Mouse (Mus musculus): ENCODE results near the gene Shank2. TPM values are rescaled to one million over a fixed set of nuclear protein-coding genes. Genes with fewer than 3 reads are reported as not detected.

The Shank2 gene
- total and polyA plus RNA-seq, 3 experiments: 0.31 to 0.55 (median 0.41) TPM

GRCm38 (mm10) chr7:144097314-144097713, 95.6 kb downstream of the Shank2 start:
- Histone ChIP-seq H3K27me3 (ENCODE audit: control insufficient read depth, insufficient read depth, low read length) (no peaks in the 10 kb centered on the region), H3K9ac (ENCODE audit: low read depth, low read length) (no peak overlapping the region), H3K4me3 (no peak overlapping the region), H3K4me1 (ENCODE audit: control insufficient read depth, insufficient read depth, low read length) (no peaks in the 10 kb centered on the region), H3K36me3 (ENCODE audit: control insufficient read depth, insufficient read depth, low read length) (no peaks in the 10 kb centered on the region), H3K27ac (no peak overlapping the region), H3K79me2 (replicated peaks; ENCODE audit: control insufficient read depth, insufficient read depth, low read length) (no peaks in the 10 kb centered on the region)
- intact Hi-C loops (cut with DNase I): loop anchor here (1.0 to 5.0 kb wide), 3 partner anchors 85 to 330 kb away; no protein-coding TSS in a partner anchor
- 12% methylated on average over 2 of the region's 2 CpGs for WGBS
- DNase-seq: no peak
- TF ChIP-seq CTCF (IDR thresholded peaks at IDR 0.05) (peak; percentile 67), POLR2A (IDR thresholded peaks at IDR 0.05; ENCODE audit: insufficient read depth, low read depth, low read length) (no peak)

GRCm38 (mm10) chr7:144102222-144102980, 100.7 kb downstream of the Shank2 start:
- Histone ChIP-seq H3K9ac (ENCODE audit: low read depth, low read length) (no peak overlapping the region), H3K27me3 (ENCODE audit: control insufficient read depth, insufficient read depth, low read length) (no peaks in the 10 kb centered on the region), H3K4me1 (ENCODE audit: control insufficient read depth, insufficient read depth, low read length) (no peaks in the 10 kb centered on the region), H3K36me3 (ENCODE audit: control insufficient read depth, insufficient read depth, low read length) (no peaks in the 10 kb centered on the region), H3K79me2 (replicated peaks; ENCODE audit: control insufficient read depth, insufficient read depth, low read length) (no peaks in the 10 kb centered on the region), H3K4me3 (no peak overlapping the region), H3K27ac (no peak overlapping the region)
- DNase-seq: no peak
- intact Hi-C loops (cut with DNase I): no loop called here
- 47% methylated on average over 4 of the region's 4 CpGs for WGBS
- TF ChIP-seq POLR2A (IDR thresholded peaks at IDR 0.05; ENCODE audit: insufficient read depth, low read depth, low read length): no peak
- no peak for TF ChIP-seq CTCF (IDR thresholded peaks at IDR 0.05)
- no peak for TF ChIP-seq EP300 (IDR thresholded peaks at IDR 0.05; ENCODE audit: insufficient read depth, low read depth, low read length)

GRCm38 (mm10) chr7:144105952-144106351, 104.2 kb downstream of the Shank2 start:
- no peaks in the 10 kb centered on the region for H3K4me1 ChIP-seq (ENCODE audit: control insufficient read depth, insufficient read depth, low read length)
- no peaks in the 10 kb centered on the region for H3K79me2 ChIP-seq (replicated peaks; ENCODE audit: control insufficient read depth, insufficient read depth, low read length)
- WGBS: 41% methylated on average over 1 of the region's 1 CpGs
- no peak overlapping the region for H3K4me3 ChIP-seq
- intact Hi-C loops (cut with DNase I): no loop called here
- H3K27me3 ChIP-seq (ENCODE audit: control insufficient read depth, insufficient read depth, low read length): no peaks in the 10 kb centered on the region
- DNase-seq: no peak
- no peak overlapping the region for H3K27ac ChIP-seq
- H3K36me3 ChIP-seq (ENCODE audit: control insufficient read depth, insufficient read depth, low read length): no peaks in the 10 kb centered on the region
- H3K9ac ChIP-seq (ENCODE audit: low read depth, low read length): no peak overlapping the region
- no peak for TF ChIP-seq EP300 (IDR thresholded peaks at IDR 0.05; ENCODE audit: insufficient read depth, low read depth, low read length)
- no peak for TF ChIP-seq CTCF (IDR thresholded peaks at IDR 0.05)
- TF ChIP-seq POLR2A (IDR thresholded peaks at IDR 0.05; ENCODE audit: insufficient read depth, low read depth, low read length): no peak

- Histone ChIP-seq H3K4me3 (no peak overlapping the region), H3K9ac (ENCODE audit: low read depth, low read length) (no peak overlapping the region), H3K27ac (no peak overlapping the region), H3K36me3 (ENCODE audit: control insufficient read depth, insufficient read depth, low read length) (no peaks in the 10 kb centered on the region), H3K27me3 (ENCODE audit: control insufficient read depth, insufficient read depth, low read length) (no peaks in the 10 kb centered on the region), H3K79me2 (replicated peaks; ENCODE audit: control insufficient read depth, insufficient read depth, low read length) (no peaks in the 10 kb centered on the region), H3K4me1 (ENCODE audit: control insufficient read depth, insufficient read depth, low read length) (no peaks in the 10 kb centered on the region)
- TF ChIP-seq POLR2A (IDR thresholded peaks at IDR 0.05; ENCODE audit: insufficient read depth, low read depth, low read length): no peak
- no peak for TF ChIP-seq EP300 (IDR thresholded peaks at IDR 0.05; ENCODE audit: insufficient read depth, low read depth, low read length)
- TF ChIP-seq CTCF (IDR thresholded peaks at IDR 0.05): no peak
- no peak for DNase-seq
- intact Hi-C loops (cut with DNase I): no loop called here
- 48% methylated on average over 9 of the region's 9 CpGs for WGBS
Measured at GRCm38 (mm10) chr7:144106352-144107011, 104.8 kb downstream of the Shank2 start.

- no peak overlapping the region for H3K27ac ChIP-seq
- no peak for TF ChIP-seq CTCF (IDR thresholded peaks at IDR 0.05)
- no peak for TF ChIP-seq POLR2A (IDR thresholded peaks at IDR 0.05; ENCODE audit: insufficient read depth, low read depth, low read length)
- TF ChIP-seq EP300 (IDR thresholded peaks at IDR 0.05; ENCODE audit: insufficient read depth, low read depth, low read length): no peak
- intact Hi-C loops (cut with DNase I): no loop called here
- no peaks in the 10 kb centered on the region for H3K79me2 ChIP-seq (replicated peaks; ENCODE audit: control insufficient read depth, insufficient read depth, low read length)
- H3K4me3 ChIP-seq: no peak overlapping the region
- 83% methylated on average over 5 of the region's 5 CpGs for WGBS
- no peaks in the 10 kb centered on the region for H3K4me1 ChIP-seq (ENCODE audit: control insufficient read depth, insufficient read depth, low read length)
- H3K27me3 ChIP-seq (ENCODE audit: control insufficient read depth, insufficient read depth, low read length): no peaks in the 10 kb centered on the region
- H3K36me3 ChIP-seq (ENCODE audit: control insufficient read depth, insufficient read depth, low read length): no peaks in the 10 kb centered on the region
- no peak overlapping the region for H3K9ac ChIP-seq (ENCODE audit: low read depth, low read length)
- DNase-seq: no peak
Measured at GRCm38 (mm10) chr7:144108141-144108540, 106.4 kb downstream of the Shank2 start.

GRCm38 (mm10) chr7:144111026-144111604, 109.4 kb downstream of the Shank2 start:
- Histone ChIP-seq H3K36me3 (ENCODE audit: control insufficient read depth, insufficient read depth, low read length) (no peaks in the 10 kb centered on the region), H3K9ac (ENCODE audit: low read depth, low read length) (no peak overlapping the region), H3K4me3 (no peak overlapping the region), H3K79me2 (replicated peaks; ENCODE audit: control insufficient read depth, insufficient read depth, low read length) (no peaks in the 10 kb centered on the region), H3K4me1 (ENCODE audit: control insufficient read depth, insufficient read depth, low read length) (no peaks in the 10 kb centered on the region), H3K27me3 (ENCODE audit: control insufficient read depth, insufficient read depth, low read length) (no peaks in the 10 kb centered on the region), H3K27ac (no peak overlapping the region)
- DNase-seq: no peak
- WGBS: 42% methylated on average over 4 of the region's 4 CpGs
- intact Hi-C loops (cut with DNase I): no loop called here
- TF ChIP-seq CTCF (IDR thresholded peaks at IDR 0.05): no peak
- no peak for TF ChIP-seq EP300 (IDR thresholded peaks at IDR 0.05; ENCODE audit: insufficient read depth, low read depth, low read length)
- TF ChIP-seq POLR2A (IDR thresholded peaks at IDR 0.05; ENCODE audit: insufficient read depth, low read depth, low read length): no peak

Measured in heart, adult 2 months (tissue).